Mouse (Mus musculus): ENCODE results near the gene Rftn1.

DNA sequence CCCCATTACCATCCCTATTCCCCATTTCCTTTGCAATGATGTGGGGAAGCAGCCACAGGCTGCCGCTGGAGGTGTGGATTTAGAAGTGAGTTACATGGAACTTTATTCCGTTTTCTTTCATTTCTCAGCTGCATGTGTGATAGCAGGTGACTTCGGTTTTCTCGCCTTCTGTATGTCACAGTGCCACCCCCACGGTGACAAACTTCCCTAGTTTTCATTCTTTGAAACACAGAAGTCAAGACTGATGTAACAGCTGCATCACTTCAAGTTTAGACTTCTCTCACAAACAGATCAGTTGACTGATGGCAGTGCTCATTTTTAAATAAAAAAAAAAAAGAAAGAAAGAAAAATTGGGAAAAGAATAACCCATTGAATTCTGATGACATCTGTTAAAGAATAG, 121.3 kb downstream of the Rftn1 start:
- TF ChIP-seq CTCF (IDR thresholded peaks at IDR 0.05; ENCODE audit: extremely low read depth, insufficient read length, insufficient replicate concordance, low read depth, low read length) (no peak), POLR2A (IDR thresholded peaks at IDR 0.05; ENCODE audit: low read depth, low read length) (no peak)
